In genomic region chr1:188155135-188155779, GRCm38 (mm10) we compare ENCODE assay signal across 16 mouse cellular contexts.
DNase-seq lines count a peak whose midpoint lies in the region; ATAC-seq and TF ChIP-seq lines count a peak whose summit lies in the region.
"Had no signal": no experiment of that assay in that cellular context is flagged by ENCODE, and none has a peak within 500 bp of the region (broad histone marks: within the 10 kb centered on the region; RNA-seq: fewer than 3 reads in every experiment).

No protein-coding gene starts in this region.

- no peaks in the 10 kb centered on the region for H3K36me3 ChIP-seq in heart, embryonic 14.5 days (ENCODE audit: control insufficient read depth, insufficient read depth, low read length)
- H3K36me3 ChIP-seq in liver, embryonic 14.5 days (replicated peaks; ENCODE audit: control insufficient read depth, insufficient read depth, low read depth), result no peaks in the 10 kb centered on the region
- H3K36me3 ChIP-seq in liver, postnatal 0 days (replicated peaks; ENCODE audit: insufficient read depth, low read length), result no peaks in the 10 kb centered on the region
- no peaks in the 10 kb centered on the region for H3K36me3 ChIP-seq in hindbrain, embryonic 15.5 days
- H3K36me3 ChIP-seq in midbrain, postnatal 0 days (ENCODE audit: insufficient read depth, low read length), result no peaks in the 10 kb centered on the region
- H3K36me3 ChIP-seq: G1E; liver, embryonic 13.5 days had no signal

- no peak overlapping the region for H3K27ac ChIP-seq in heart, embryonic 14.5 days (replicated peaks in 1 of 2; ENCODE audit: control insufficient read depth in 1 of 2, insufficient read depth in 1 of 2, low read depth in 2 of 2, low read length in 2 of 2)
- H3K27ac ChIP-seq in liver, embryonic 14.5 days, result no peak overlapping the region
- no peak overlapping the region for H3K27ac ChIP-seq in liver, postnatal 0 days (ENCODE audit: low read depth)
- H3K27ac ChIP-seq in hindbrain, embryonic 15.5 days (replicated peaks), result no peak overlapping the region
- no peak overlapping the region for H3K27ac ChIP-seq in midbrain, postnatal 0 days (ENCODE audit: low read depth, low read length)
- H3K27ac ChIP-seq: liver, embryonic 13.5 days; macrophage had no signal

- 80% methylated on average over 22 of the region's 22 CpGs for WGBS in heart, embryonic 14.5 days
- WGBS in liver, embryonic 14.5 days (ENCODE audit: insufficient replicate concordance), result 72% methylated on average over 22 of the region's 22 CpGs
- 81% methylated on average over 22 of the region's 22 CpGs for WGBS in liver, postnatal 0 days (ENCODE audit: insufficient replicate concordance)
- WGBS in hindbrain, embryonic 15.5 days, result 69% methylated on average over 22 of the region's 22 CpGs
- 62% methylated on average over 22 of the region's 22 CpGs for WGBS in midbrain, postnatal 0 days

- H3K4me1 ChIP-seq in heart, embryonic 14.5 days (ENCODE audit: control insufficient read depth in 2 of 2, insufficient read depth in 2 of 2, low read length in 2 of 2), result peaks cover 8 to 32% of the 10 kb centered on the region in 2 experiments; a peak in 3 of 4 replicates
- H3K4me1 ChIP-seq in liver, embryonic 14.5 days (replicated peaks; ENCODE audit: control insufficient read depth in 2 of 2, insufficient read depth in 2 of 2, low read length in 1 of 2), result peaks cover 0 to 3% of the 10 kb centered on the region in 2 experiments; a peak in 2 of 4 replicates
- H3K4me1 ChIP-seq in liver, postnatal 0 days (ENCODE audit: insufficient read depth), result no peaks in the 10 kb centered on the region
- H3K4me1 ChIP-seq in hindbrain, embryonic 15.5 days (replicated peaks), result 0 out of 2 replicates have a peak, but pooled peaks cover 3% of the 10 kb centered on the region
- no peaks in the 10 kb centered on the region for H3K4me1 ChIP-seq in midbrain, postnatal 0 days (ENCODE audit: insufficient read depth, low read length)

- H3K27me3 ChIP-seq in heart, embryonic 14.5 days (ENCODE audit: control insufficient read depth, insufficient read depth, low read length), result no peaks in the 10 kb centered on the region
- H3K27me3 ChIP-seq in liver, embryonic 14.5 days (ENCODE audit: control insufficient read depth, insufficient read depth, low read length), result no peaks in the 10 kb centered on the region
- no peaks in the 10 kb centered on the region for H3K27me3 ChIP-seq in liver, postnatal 0 days (ENCODE audit: insufficient read depth, low read length)
- H3K27me3 ChIP-seq in hindbrain, embryonic 15.5 days, result no peaks in the 10 kb centered on the region
- H3K27me3 ChIP-seq in midbrain, postnatal 0 days (ENCODE audit: insufficient read depth, low read length), result no peaks in the 10 kb centered on the region
- H3K27me3 ChIP-seq: liver, embryonic 13.5 days had no signal

- no peak for TF ChIP-seq EP300 in liver, embryonic 14.5 days (IDR thresholded peaks at IDR 0.05; ENCODE audit: low read depth)
- TF ChIP-seq EP300 in liver, postnatal 0 days (IDR thresholded peaks at IDR 0.05; ENCODE audit: low read depth), result no peak

- intact Hi-C loops in heart, postnatal 10 days (cut with DNase I), result no loop called here
- intact Hi-C loops in gastrocnemius, postnatal 36 days (cut with DNase I), result no loop called here

- no peak for ATAC-seq in heart, embryonic 14.5 days (ENCODE audit: insufficient number of reproducible peaks, insufficient read depth, low FRiP score, low read depth)
- ATAC-seq in liver, embryonic 14.5 days (ENCODE audit: insufficient read depth), result no peak
- no peak for ATAC-seq in liver, postnatal 0 days
- no peak for ATAC-seq in hindbrain, embryonic 15.5 days (ENCODE audit: low FRiP score, low read depth)
- ATAC-seq in midbrain, postnatal 0 days (ENCODE audit: low FRiP score), result no peak
- ATAC-seq in granulocyte monocyte progenitor cell, adult 5-6 weeks (replicated peaks; ENCODE audit: poor library complexity, severe bottlenecking), result no peak

- DNase-seq in heart, postnatal 10 days, result no peak
- DNase-seq in liver, embryonic 14.5 days (ENCODE audit: low read depth in 3 of 3, low spot score in 3 of 3), result no peak
- no peak for DNase-seq in liver, postnatal 0 days
- DNase-seq in midbrain, postnatal 0 days (ENCODE audit: low spot score), result no peak
- DNase-seq in gastrocnemius, postnatal 36 days, result no peak
- DNase-seq: cerebellum, adult 18-20 months; gastrocnemius, postnatal 25 days; kidney, adult 9 months; thymus, postnatal 4 days had no signal

- H3K9ac ChIP-seq in heart, embryonic 14.5 days (ENCODE audit: low read length), result no peak overlapping the region
- H3K9ac ChIP-seq in liver, embryonic 14.5 days (replicated peaks), result no peak overlapping the region
- no peak overlapping the region for H3K9ac ChIP-seq in liver, postnatal 0 days (replicated peaks)
- no peak overlapping the region; the same call in 1 of the 2 replicates for H3K9ac ChIP-seq in hindbrain, embryonic 15.5 days
- H3K9ac ChIP-seq in midbrain, postnatal 0 days (replicated peaks; ENCODE audit: low read length, poor library complexity, severe bottlenecking), result 0 out of 2 replicates have a peak overlapping the region, but pooled peaks have one; percentile 36
- H3K9ac ChIP-seq: liver, embryonic 13.5 days had no signal

- H3K9me3 ChIP-seq in heart, embryonic 14.5 days (ENCODE audit: control insufficient read depth, low read length), result no peaks in the 10 kb centered on the region
- H3K9me3 ChIP-seq in liver, embryonic 14.5 days (ENCODE audit: control insufficient read depth, low read length), result no peaks in the 10 kb centered on the region
- H3K9me3 ChIP-seq in liver, postnatal 0 days (ENCODE audit: low read length), result no peaks in the 10 kb centered on the region
- H3K9me3 ChIP-seq in hindbrain, embryonic 15.5 days, result no peaks in the 10 kb centered on the region
- H3K9me3 ChIP-seq in midbrain, postnatal 0 days (ENCODE audit: low read length), result no peaks in the 10 kb centered on the region
- H3K9me3 ChIP-seq: liver, embryonic 13.5 days had no signal

- no peak overlapping the region for H3K4me3 ChIP-seq in heart, embryonic 14.5 days (ENCODE audit: control insufficient read depth in 1 of 2, insufficient read depth in 1 of 2, low read depth in 1 of 2, low read length in 2 of 2)
- no peak overlapping the region for H3K4me3 ChIP-seq in liver, embryonic 14.5 days (ENCODE audit: insufficient read depth in 1 of 2, low read depth in 2 of 2, low read length in 2 of 2)
- no peak overlapping the region for H3K4me3 ChIP-seq in liver, postnatal 0 days (ENCODE audit: low read depth, low read length)
- H3K4me3 ChIP-seq in hindbrain, embryonic 15.5 days, result no peak overlapping the region
- peak overlapping the region; percentile 20; the same call in 1 of the 2 replicates for H3K4me3 ChIP-seq in midbrain, postnatal 0 days (ENCODE audit: low read depth, low read length)
- H3K4me3 ChIP-seq: liver, embryonic 13.5 days; myocyte had no signal

- H3K4me2 ChIP-seq in heart, embryonic 14.5 days (ENCODE audit: low read length), result peak overlapping the region; percentile 61
- H3K4me2 ChIP-seq in liver, embryonic 14.5 days (ENCODE audit: low read depth), result peak overlapping the region; percentile 34; the same call in 1 of the 2 replicates
- no peak overlapping the region for H3K4me2 ChIP-seq in liver, postnatal 0 days (ENCODE audit: low read depth, low read length)
- H3K4me2 ChIP-seq in hindbrain, embryonic 15.5 days, result 0 out of 2 replicates have a peak overlapping the region, but pooled peaks have one; percentile 33
- H3K4me2 ChIP-seq in midbrain, postnatal 0 days (ENCODE audit: low read depth, low read length, poor library complexity, severe bottlenecking), result peak overlapping the region; percentile 47

- no peak for TF ChIP-seq CTCF in liver, embryonic 14.5 days (IDR thresholded peaks at IDR 0.05; ENCODE audit: low read depth)
- TF ChIP-seq CTCF in liver, postnatal 0 days (IDR thresholded peaks at IDR 0.05; ENCODE audit: low read depth), result no peak
- no peak for TF ChIP-seq CTCF in midbrain, postnatal 0 days (IDR thresholded peaks at IDR 0.05)
